Mouse (Mus musculus) neutrophil, adult 5-6 weeks (primary cell): ENCODE results near the gene Gm10720. TPM values are rescaled to one million over a fixed set of nuclear protein-coding genes. Genes with fewer than 3 reads are reported as not detected.
"Not testable (repeated sequence)": the region's sequence is repeated elsewhere in the genome, so short reads cannot be mapped to it uniquely, and the experiment has no call there.

Source experiments
- ATAC-seq: fragments of 151-379, 151-347 bp; 2 replicates; pipeline ENCODE4 v1.8.0; 2017; ENCODE audit warnings: mild to moderate bottlenecking, moderate TSS enrichment; ENCODE audit not compliant: insufficient number of reproducible peaks, poor library complexity, low FRiP score, severe bottlenecking; ENCODE audit errors: extremely low read depth
- total RNA-seq: library from RNA; stranded (forward); fragments of 200-1000 nt; gene quantifications from 2 replicates; pipeline ENCODE4 v1.2.3, GENCODE M21; 2017

Gm10720 gene
- total RNA-seq, 1 experiment from 2014 or later = 3.7 TPM

DNA sequence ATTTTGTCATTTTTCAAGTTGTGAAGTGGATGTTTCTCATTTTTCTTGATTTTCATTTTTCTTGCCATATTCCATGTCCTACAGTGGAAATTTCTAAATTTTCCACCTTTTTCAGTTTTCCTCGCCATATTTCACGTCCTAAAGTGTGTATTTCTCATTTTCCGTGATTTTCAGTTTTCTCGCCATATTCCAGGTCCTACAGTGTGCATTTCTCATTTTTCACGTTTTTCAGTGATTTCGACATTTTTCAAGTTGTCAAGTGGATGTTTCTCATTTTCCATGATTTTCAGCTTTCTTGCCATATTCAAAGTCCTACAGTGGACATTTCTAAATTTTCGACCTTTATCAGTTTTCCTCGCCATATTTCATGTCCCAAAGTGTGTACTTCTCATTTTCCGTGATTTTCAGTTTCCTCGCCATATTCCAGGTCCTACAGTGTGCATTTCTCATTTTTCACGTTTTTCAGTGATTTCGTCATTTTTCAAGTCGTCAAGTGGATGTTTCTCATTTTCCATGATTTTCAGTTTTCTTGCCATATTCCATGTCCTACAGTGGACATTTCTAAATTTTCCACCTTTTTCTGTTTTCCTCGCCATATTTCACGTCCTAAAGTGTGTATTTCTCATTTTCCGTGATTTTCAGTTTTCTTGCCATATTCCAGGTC is 8.7 kb downstream of the Gm10720 start:
- not testable (repeated sequence) for ATAC-seq

DNA sequence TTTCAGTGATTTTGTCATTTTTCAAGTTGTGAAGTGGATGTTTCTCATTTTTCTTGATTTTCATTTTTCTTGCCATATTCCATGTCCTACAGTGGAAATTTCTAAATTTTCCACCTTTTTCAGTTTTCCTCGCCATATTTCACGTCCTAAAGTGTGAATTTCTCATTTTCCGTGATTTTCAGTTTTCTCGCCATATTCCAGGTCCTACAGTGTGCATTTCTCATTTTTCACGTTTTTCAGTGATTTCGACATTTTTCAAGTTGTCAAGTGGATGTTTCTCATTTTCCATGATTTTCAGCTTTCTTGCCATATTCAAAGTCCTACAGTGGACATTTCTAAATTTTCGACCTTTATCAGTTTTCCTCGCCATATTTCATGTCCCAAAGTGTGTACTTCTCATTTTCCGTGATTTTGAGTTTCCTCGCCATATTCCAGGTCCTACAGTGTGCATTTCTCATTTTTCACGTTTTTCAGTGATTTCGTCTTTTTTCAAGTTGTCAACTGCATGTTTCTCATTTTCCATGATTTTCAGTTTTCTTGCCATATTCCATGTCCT is 9.5 kb downstream of the Gm10720 start, which contains the start of gene Gm10717:
Gene Gm10717, plus strand, starts transcription at position 506 of the 556 bp plus-strand sequence.
- not testable (repeated sequence) for ATAC-seq

DNA sequence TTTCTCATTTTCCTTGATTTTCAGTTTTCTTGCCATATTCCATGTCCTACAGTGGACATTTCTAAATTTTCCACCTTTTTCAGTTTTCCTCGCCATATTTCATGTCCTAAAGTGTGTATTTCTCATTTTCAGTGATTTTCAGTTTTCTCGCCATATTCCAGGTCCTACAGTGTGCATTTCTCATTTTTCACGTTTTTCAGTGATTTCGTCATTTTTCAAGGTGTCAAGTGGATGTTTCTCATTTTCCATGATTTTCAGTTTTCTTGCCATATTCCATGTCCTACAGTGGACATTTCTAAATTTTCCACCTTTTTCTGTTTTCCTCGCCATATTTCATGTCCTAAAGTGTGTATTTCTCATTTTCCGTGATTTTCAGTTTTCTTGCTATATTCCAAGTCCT is 10.2 kb downstream of the Gm10720 start:
- not testable (repeated sequence) for ATAC-seq

DNA sequence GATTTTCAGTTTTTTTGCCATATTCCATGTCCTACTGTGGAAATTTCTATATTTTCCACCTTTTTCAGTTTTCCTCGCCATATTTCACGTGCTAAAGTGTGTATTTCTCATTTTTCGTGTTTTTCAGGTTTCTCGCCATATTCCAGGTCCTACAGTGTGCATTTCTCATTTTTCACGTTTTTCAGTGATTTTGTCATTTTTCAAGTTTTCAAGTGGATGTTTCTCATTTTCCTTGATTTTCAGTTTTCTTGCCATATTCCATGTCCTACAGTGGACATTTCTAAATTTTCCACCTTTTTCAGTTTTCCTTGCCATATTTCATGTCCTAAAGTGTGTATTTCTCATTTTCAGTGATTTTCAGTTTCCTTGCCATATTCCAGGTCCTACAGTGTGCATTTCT is 10.7 kb downstream of the Gm10720 start:
- not testable (repeated sequence) for ATAC-seq

DNA sequence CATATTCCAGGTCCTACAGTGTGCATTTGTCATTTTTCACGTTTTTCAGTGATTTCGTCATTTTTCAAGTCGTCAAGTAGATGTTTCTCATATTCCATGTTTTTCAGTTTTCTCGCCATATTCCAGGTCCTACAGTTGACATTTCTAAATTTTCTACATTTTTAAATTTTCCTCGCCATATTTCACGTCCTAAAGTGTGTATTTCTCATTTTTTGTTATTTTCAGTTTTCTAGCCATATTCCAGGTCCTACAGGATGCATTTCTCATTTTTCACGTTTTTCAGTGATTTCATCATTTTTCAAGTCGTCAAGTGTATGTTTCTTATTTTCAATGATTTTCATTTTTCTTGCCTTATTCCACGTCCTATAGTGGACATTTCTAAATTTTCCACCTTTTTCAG is 11.3 kb downstream of the Gm10720 start:
- ATAC-seq = not testable (repeated sequence)

DNA sequence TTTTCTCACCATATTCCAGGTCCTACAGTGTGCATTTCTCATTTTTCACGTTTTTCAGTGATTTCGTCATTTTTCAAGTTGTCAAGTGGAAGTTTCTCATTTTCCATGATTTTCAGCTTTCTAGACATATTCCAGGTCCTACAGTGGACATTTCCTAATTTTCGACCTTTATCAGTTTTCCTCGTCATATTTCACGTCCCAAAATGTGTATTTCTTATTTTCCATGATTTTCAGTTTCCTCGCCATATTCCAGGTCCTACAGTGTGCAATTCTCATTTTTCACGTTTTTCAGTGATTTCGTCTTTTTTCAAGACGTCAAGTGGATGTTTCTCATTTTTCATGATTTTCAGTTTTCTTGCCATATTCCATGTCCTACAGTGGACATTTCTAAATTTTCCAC is 11.7 kb downstream of the Gm10720 start:
- not testable (repeated sequence) for ATAC-seq

DNA sequence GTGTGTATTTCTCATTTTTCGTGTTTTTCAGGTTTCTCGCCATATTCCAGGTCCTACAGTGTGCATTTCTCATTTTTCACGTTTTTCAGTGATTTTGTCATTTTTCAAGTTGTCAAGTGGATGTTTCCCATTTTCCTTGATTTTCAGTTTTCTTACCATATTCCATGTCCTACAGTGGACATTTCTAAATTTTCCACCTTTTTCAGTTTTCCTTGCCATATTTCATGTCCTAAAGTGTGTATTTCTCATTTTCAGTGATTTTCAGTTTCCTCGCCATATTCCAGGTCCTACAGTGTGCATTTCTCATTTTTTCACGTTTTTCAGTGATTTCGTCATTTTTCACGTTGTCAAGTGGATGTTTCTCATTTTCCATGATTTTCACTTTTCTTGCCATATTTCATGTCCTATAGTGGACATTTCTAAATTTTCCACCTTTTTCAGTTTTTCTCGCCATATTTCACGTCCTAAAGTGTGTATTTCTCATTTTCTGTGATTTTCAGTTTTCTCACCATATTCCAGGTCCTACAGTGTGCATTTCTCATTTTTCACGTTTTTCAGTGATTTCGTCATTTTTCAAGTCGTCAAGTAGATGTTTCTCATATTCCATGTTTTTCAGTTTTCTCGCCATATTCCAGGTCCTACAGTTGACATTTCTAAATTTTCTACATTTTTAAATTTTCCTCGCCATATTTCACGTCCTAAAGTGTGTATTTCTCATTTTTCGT is 14.0 kb downstream of the Gm10720 start:
- ATAC-seq = not testable (repeated sequence)

DNA sequence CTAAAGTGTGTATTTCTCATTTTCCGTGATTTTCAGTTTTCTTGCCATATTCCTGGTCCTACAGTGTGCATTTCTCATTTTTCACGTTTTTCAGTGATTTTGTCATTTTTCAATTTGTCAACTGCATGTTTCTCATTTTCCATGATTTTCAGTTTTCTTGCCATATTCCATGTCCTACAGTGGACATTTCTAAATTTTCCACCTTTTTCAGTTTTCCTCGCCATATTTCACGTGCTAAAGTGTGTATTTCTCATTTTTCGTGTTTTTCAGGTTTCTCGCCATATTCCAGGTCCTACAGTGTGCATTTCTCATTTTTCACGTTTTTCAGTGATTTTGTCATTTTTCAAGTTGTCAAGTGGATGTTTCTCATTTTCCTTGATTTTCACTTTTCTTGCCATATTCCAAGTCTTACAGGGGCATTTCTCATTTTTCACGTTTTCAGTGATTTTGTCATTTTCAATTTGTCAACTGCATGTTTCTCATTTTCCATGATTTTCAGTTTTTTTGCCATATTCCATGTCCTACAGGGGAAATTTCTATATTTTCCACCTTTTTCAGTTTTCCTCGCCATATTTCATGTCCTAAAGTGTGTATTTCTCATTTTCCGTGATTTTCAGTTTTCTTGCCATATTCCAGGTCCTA is 15.3 kb downstream of the Gm10720 start:
- ATAC-seq = not testable (repeated sequence)

DNA sequence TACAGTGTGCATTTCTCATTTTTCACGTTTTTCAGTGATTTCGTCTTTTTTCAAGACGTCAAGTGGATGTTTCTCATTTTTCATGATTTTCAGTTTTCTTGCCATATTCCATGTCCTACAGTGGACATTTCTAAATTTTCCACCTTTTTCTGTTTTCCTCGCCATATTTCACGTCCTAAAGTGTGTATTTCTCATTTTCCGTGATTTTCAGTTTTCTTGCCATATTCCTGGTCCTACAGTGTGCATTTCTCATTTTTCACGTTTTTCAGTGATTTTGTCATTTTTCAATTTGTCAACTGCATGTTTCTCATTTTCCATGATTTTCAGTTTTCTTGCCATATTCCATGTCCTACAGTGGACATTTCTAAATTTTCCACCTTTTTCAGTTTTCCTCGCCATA is 18.8 kb downstream of the Gm10720 start, which contains the start of gene Gm17535:
Gene Gm17535, plus strand, starts transcription at position 301 of the 400 bp plus-strand sequence.
- not testable (repeated sequence) for ATAC-seq

DNA sequence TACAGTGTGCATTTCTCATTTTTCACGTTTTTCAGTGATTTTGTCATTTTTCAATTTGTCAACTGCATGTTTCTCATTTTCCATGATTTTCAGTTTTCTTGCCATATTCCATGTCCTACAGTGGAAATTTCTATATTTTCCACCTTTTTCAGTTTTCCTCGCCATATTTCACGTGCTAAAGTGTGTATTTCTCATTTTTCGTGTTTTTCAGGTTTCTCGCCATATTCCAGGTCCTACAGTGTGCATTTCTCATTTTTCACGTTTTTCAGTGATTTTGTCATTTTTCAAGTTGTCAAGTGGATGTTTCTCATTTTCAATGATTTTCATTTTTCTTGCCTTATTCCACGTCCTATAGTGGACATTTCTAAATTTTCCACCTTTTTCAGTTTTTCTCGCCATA is 21.1 kb downstream of the Gm10720 start, which contains the start of gene Gm10715:
Gene Gm10715, plus strand, starts transcription at position 301 of the 400 bp plus-strand sequence.
- not testable (repeated sequence) for ATAC-seq

DNA sequence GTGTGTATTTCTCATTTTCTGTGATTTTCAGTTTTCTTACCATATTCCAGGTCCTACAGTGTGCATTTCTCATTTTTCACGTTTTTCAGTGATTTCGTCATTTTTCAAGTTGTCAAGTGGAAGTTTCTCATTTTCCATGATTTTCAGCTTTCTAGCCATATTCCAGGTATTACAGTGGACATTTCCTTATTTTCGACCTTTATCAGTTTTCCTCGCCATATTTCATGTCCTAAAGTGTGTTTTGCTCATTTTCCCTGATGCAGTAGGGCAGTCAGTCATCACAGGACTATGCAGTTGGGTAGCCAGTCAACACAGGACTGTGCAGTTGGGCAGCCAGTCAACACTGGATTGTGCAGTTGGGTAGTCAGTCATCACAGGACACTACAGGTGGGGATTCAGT is 22.7 kb downstream of the Gm10720 start:
- ATAC-seq = not testable (repeated sequence)

Other genes with a start within 250 kb of the Gm10720 start
- 10.5 and 17.4 TPM in 2 replicates for gene Gm10722, start 14.7 kb upstream of the Gm10720 start, total RNA-seq
- 9.4 and 29.2 TPM in 2 replicates for gene Gm11168, start 12.3 kb upstream of the Gm10720 start, total RNA-seq
- 22.1 and 40.0 TPM in 2 replicates for gene Gm10721, start 2.5 kb upstream of the Gm10720 start, total RNA-seq
- gene Gm10719, start 1.8 kb downstream of the Gm10720 start, total RNA-seq = 94.7 and 118 TPM in 2 replicates
- 51.4 and 74.0 TPM in 2 replicates for gene Gm10718, start 7.9 kb downstream of the Gm10720 start, total RNA-seq
- 77.2 and 107 TPM in 2 replicates for gene Gm10717, start 9.8 kb downstream of the Gm10720 start, total RNA-seq
- 1.9 and 10.6 TPM in 2 replicates for gene Gm17535, start 18.9 kb downstream of the Gm10720 start, total RNA-seq
- gene Gm10715, start 21.2 kb downstream of the Gm10720 start, total RNA-seq = 6.5 and 13.1 TPM in 2 replicates